8 mouse cellular contexts compared by ENCODE assay signal in the genomic region with DNA sequence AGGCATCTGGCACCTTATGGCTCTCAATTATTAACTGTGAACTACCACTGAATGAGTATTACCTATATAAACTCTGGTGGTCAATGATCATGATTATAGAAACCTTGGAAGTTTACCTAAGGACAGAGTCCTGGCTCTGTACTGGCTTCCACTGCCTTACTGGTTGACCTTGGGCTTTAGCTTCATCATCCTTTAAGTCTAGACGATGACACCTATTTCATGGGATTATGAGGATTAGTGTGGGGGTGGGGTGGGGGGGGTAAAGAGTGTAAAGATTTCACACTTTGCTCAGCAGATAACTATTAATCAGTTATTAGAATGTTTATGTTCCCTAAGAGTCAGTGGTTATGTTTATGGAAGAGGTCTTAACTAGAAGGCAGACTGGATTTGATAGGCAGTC. TPM values are rescaled to one million over a fixed set of nuclear protein-coding genes. Genes with fewer than 3 reads are reported as not detected.
DNase-seq lines count a peak whose midpoint lies in the region; ATAC-seq and TF ChIP-seq lines count a peak whose summit lies in the region.

No protein-coding gene starts in this region.

- H3K4me3 ChIP-seq in heart, embryonic 13.5 days = peak overlapping the region; percentile 77
- H3K4me3 ChIP-seq in G1E (ENCODE audit: low read depth, low read length) = peak overlapping the region; percentile 93
- H3K4me3 ChIP-seq in heart, postnatal 0 days (ENCODE audit: low read depth, low read length) = peak overlapping the region; percentile 83
- peak overlapping the region; percentile 66 for H3K4me3 ChIP-seq in liver, postnatal 0 days (ENCODE audit: low read depth, low read length)

- WGBS in heart, embryonic 13.5 days = 52% methylated on average over 1 of the region's 1 CpGs
- WGBS in heart, postnatal 0 days = 27% methylated on average over 1 of the region's 1 CpGs
- 58% methylated on average over 1 of the region's 1 CpGs for WGBS in liver, postnatal 0 days (ENCODE audit: insufficient replicate concordance)

- peaks cover 16% of the 10 kb centered on the region for H3K36me3 ChIP-seq in heart, embryonic 13.5 days
- peaks cover 24% of the 10 kb centered on the region for H3K36me3 ChIP-seq in G1E (replicated peaks)
- peaks cover 15% of the 10 kb centered on the region for H3K36me3 ChIP-seq in heart, postnatal 0 days (replicated peaks; ENCODE audit: control insufficient read depth, insufficient read depth, low read length)
- peaks cover 11% of the 10 kb centered on the region for H3K36me3 ChIP-seq in liver, postnatal 0 days (replicated peaks; ENCODE audit: insufficient read depth, low read length)

- peak overlapping the region; percentile 96 for H3K4me2 ChIP-seq in heart, embryonic 13.5 days
- peak overlapping the region; percentile 81 for H3K4me2 ChIP-seq in heart, postnatal 0 days (ENCODE audit: low read depth, low read length)
- H3K4me2 ChIP-seq in liver, postnatal 0 days (ENCODE audit: low read depth, low read length) = peak overlapping the region; percentile 85

- no peak for TF ChIP-seq EP300 in heart, postnatal 0 days (IDR thresholded peaks at IDR 0.05; ENCODE audit: low read depth)
- TF ChIP-seq EP300 in liver, postnatal 0 days (IDR thresholded peaks at IDR 0.05; ENCODE audit: low read depth) = no peak

- H3K9ac ChIP-seq in heart, embryonic 13.5 days = peak overlapping the region; percentile 96
- peak overlapping the region; percentile 93 for H3K9ac ChIP-seq in heart, postnatal 0 days (replicated peaks; ENCODE audit: low read depth, low read length)
- H3K9ac ChIP-seq in liver, postnatal 0 days (replicated peaks) = peak overlapping the region; percentile 72

- H3K27me3 ChIP-seq in heart, embryonic 13.5 days (replicated peaks) = no peaks in the 10 kb centered on the region
- no peaks in the 10 kb centered on the region for H3K27me3 ChIP-seq in G1E (ENCODE audit: insufficient read depth, low read length)
- no peaks in the 10 kb centered on the region for H3K27me3 ChIP-seq in heart, postnatal 0 days (ENCODE audit: control insufficient read depth, insufficient read depth, low read length)
- H3K27me3 ChIP-seq in liver, postnatal 0 days (ENCODE audit: insufficient read depth, low read length) = no peaks in the 10 kb centered on the region

- no peak for ATAC-seq in heart, embryonic 13.5 days (ENCODE audit: extremely low read depth, insufficient number of reproducible peaks, low FRiP score, low TSS enrichment)
- ATAC-seq in G1E (ENCODE audit: extremely low read depth, insufficient number of reproducible peaks, low FRiP score, poor library complexity, severe bottlenecking) = no peak
- no peak for ATAC-seq in heart, postnatal 0 days (ENCODE audit: insufficient read depth, low read depth)
- no peak for ATAC-seq in liver, postnatal 0 days

- DNase-seq in heart, adult 8-10 months (ENCODE audit: low spot score) = no peak
- no peak for DNase-seq in G1E (ENCODE audit: low spot score)
- no peak for DNase-seq in heart, postnatal 0 days (ENCODE audit: low spot score)
- DNase-seq in liver, postnatal 0 days = no peak
- no peak for DNase-seq in urinary bladder, adult 2 months (ENCODE audit: low spot score)
- DNase-seq in ovary, adult 18-20 months (ENCODE audit: low spot score) = no peak
- DNase-seq in cerebellum, postnatal 25 days = no peak

- no peaks in the 10 kb centered on the region for H3K9me3 ChIP-seq in heart, embryonic 13.5 days
- no peaks in the 10 kb centered on the region for H3K9me3 ChIP-seq in G1E (replicated peaks)
- no peaks in the 10 kb centered on the region for H3K9me3 ChIP-seq in heart, postnatal 0 days (replicated peaks; ENCODE audit: control insufficient read depth, low read length)
- no peaks in the 10 kb centered on the region for H3K9me3 ChIP-seq in liver, postnatal 0 days (ENCODE audit: low read length)

- peaks cover 13% of the 10 kb centered on the region for H3K4me1 ChIP-seq in heart, embryonic 13.5 days
- peaks cover 24% of the 10 kb centered on the region for H3K4me1 ChIP-seq in G1E (ENCODE audit: insufficient read depth, low read depth, low read length)
- H3K4me1 ChIP-seq in heart, postnatal 0 days (ENCODE audit: control insufficient read depth, insufficient read depth) = peaks cover 13% of the 10 kb centered on the region
- H3K4me1 ChIP-seq in liver, postnatal 0 days (ENCODE audit: insufficient read depth) = peaks cover 13% of the 10 kb centered on the region

- TF ChIP-seq CTCF in G1E (IDR thresholded peaks at IDR 0.05; ENCODE audit: low read depth, low read length) = no peak
- TF ChIP-seq CTCF in heart, postnatal 0 days (IDR thresholded peaks at IDR 0.05; ENCODE audit: low read depth) = no peak
- TF ChIP-seq CTCF in liver, postnatal 0 days (IDR thresholded peaks at IDR 0.05; ENCODE audit: low read depth) = no peak

- H3K27ac ChIP-seq in heart, embryonic 13.5 days (replicated peaks) = peak overlapping the region; percentile 92
- peak overlapping the region; percentile 92 for H3K27ac ChIP-seq in heart, postnatal 0 days (ENCODE audit: low read depth)
- H3K27ac ChIP-seq in liver, postnatal 0 days (ENCODE audit: low read depth) = peak overlapping the region; percentile 85

RNA-seq across cellular contexts. Expression of a gene that starts 0.5 kb away (rescaled TPM):
- 204 and 221 TPM in 2 replicates for polyA plus RNA-seq in heart, embryonic 13.5 days (2015; fragmentation: Nextera tagmentation; extraction: Ambion mirVana)
- total RNA-seq in heart, adult 8-10 months (2022) = 100 to 1,000 TPM in 3 of 4 experiments, 10 to 100 TPM in 1; 91.9 to 116 (median 105) TPM
- total RNA-seq in G1E (2014; fragmentation: Nextera tagmentation) = 316 and 338 TPM in 2 replicates
- total RNA-seq in G1E (2017) = 354 and 358 TPM in 2 replicates
- 847 and 1,153 TPM in 2 replicates for polyA plus RNA-seq in G1E (2012)
- 135 and 153 TPM in 2 replicates for total RNA-seq in heart, postnatal 0 days (2014; rRNA removed; ENCODE audit: low replicate concordance)
- 154 and 160 TPM in 2 replicates for polyA plus RNA-seq in heart, postnatal 0 days (2015; fragmentation: Nextera tagmentation; extraction: Ambion mirVana)
- polyA plus RNA-seq in liver, postnatal 0 days (2015; fragmentation: Nextera tagmentation; extraction: Ambion mirVana) = 84.3 and 86.6 TPM in 2 replicates
- polyA plus RNA-seq in urinary bladder, adult 2 months (2012; rRNA removed) = 96.2 and 112 TPM in 2 replicates

RNA-seq across cellular contexts. Expression of a gene that starts 7.6 kb away (rescaled TPM):
- 309 and 354 TPM in 2 replicates for polyA plus RNA-seq in heart, embryonic 13.5 days (2015; fragmentation: Nextera tagmentation; extraction: Ambion mirVana)
- 100 to 1,000 TPM; 133 to 141 (median 141) TPM for total RNA-seq in heart, adult 8-10 months (2022)
- total RNA-seq in G1E (2014; fragmentation: Nextera tagmentation) (74.4 and 77.4 TPM in 2 replicates), G1E (2017) (93.9 and 111 TPM in 2 replicates)
- polyA plus RNA-seq in G1E (2012) = 27.7 and 34.1 TPM in 2 replicates
- 28.8 and 43.5 TPM in 2 replicates for total RNA-seq in heart, postnatal 0 days (2014; rRNA removed; ENCODE audit: low replicate concordance)
- polyA plus RNA-seq in heart, postnatal 0 days (2015; fragmentation: Nextera tagmentation; extraction: Ambion mirVana) = 376 TPM in 2 replicates
- polyA plus RNA-seq in liver, postnatal 0 days (2015; fragmentation: Nextera tagmentation; extraction: Ambion mirVana) = 157 and 160 TPM in 2 replicates
- polyA plus RNA-seq in urinary bladder, adult 2 months (2012; rRNA removed) = 68.5 and 79.7 TPM in 2 replicates

RNA-seq across cellular contexts. Expression of a gene that starts 7.9 kb away (rescaled TPM):
- polyA plus RNA-seq in heart, embryonic 13.5 days (2015; fragmentation: Nextera tagmentation; extraction: Ambion mirVana) = 7.1 and 7.8 TPM in 2 replicates
- 1 to 10 TPM; 2.4 to 7.1 (median 4.1) TPM for total RNA-seq in heart, adult 8-10 months (2022)
- 21.1 and 30.9 TPM in 2 replicates for total RNA-seq in G1E (2014; fragmentation: Nextera tagmentation)
- 16.2 and 37.9 TPM in 2 replicates for total RNA-seq in G1E (2017)
- polyA plus RNA-seq in G1E (2012) = not detected in 2 replicates
- not detected in 2 replicates for total RNA-seq in heart, postnatal 0 days (2014; rRNA removed; ENCODE audit: low replicate concordance)
- 6.8 and 8.0 TPM in 2 replicates for polyA plus RNA-seq in heart, postnatal 0 days (2015; fragmentation: Nextera tagmentation; extraction: Ambion mirVana)
- polyA plus RNA-seq in liver, postnatal 0 days (2015; fragmentation: Nextera tagmentation; extraction: Ambion mirVana) = 11.7 and 13.0 TPM in 2 replicates
- 7.6 and 7.9 TPM in 2 replicates for polyA plus RNA-seq in urinary bladder, adult 2 months (2012; rRNA removed)

RNA-seq across cellular contexts. Expression of a gene that starts 17.5 kb away (rescaled TPM):
- 0.99 and 1.2 TPM in 2 replicates for polyA plus RNA-seq in heart, embryonic 13.5 days (2015; fragmentation: Nextera tagmentation; extraction: Ambion mirVana)
- total RNA-seq in heart, adult 8-10 months (2022) = 1 to 10 TPM in 3 of 4 experiments, under 1 TPM in 1; 0.79 to 2.2 (median 1.6) TPM
- 2.5 and 9.3 TPM in 2 replicates for total RNA-seq in G1E (2014; fragmentation: Nextera tagmentation)
- total RNA-seq in G1E (2017) = 3.1 and 3.5 TPM in 2 replicates
- 0.35 and 0.67 TPM in 2 replicates for polyA plus RNA-seq in G1E (2012)
- total RNA-seq in heart, postnatal 0 days (2014; rRNA removed; ENCODE audit: low replicate concordance) = 0.34 and 11.4 TPM in 2 replicates
- polyA plus RNA-seq in heart, postnatal 0 days (2015; fragmentation: Nextera tagmentation; extraction: Ambion mirVana) = 1.3 and 1.9 TPM in 2 replicates
- 1.5 and 1.6 TPM in 2 replicates for polyA plus RNA-seq in liver, postnatal 0 days (2015; fragmentation: Nextera tagmentation; extraction: Ambion mirVana)
- polyA plus RNA-seq in urinary bladder, adult 2 months (2012; rRNA removed) = 14.9 and 17.4 TPM in 2 replicates

RNA-seq across cellular contexts. Expression of a gene that starts 18.0 kb away (rescaled TPM):
- polyA plus RNA-seq in heart, embryonic 13.5 days (2015; fragmentation: Nextera tagmentation; extraction: Ambion mirVana) = 1.8 and 2.4 TPM in 2 replicates
- 10 to 100 TPM; 19.1 to 29.4 (median 20.6) TPM for total RNA-seq in heart, adult 8-10 months (2022)
- total RNA-seq in G1E (2014; fragmentation: Nextera tagmentation) = 14.9 and 33.6 TPM in 2 replicates
- 9.0 and 10.4 TPM in 2 replicates for total RNA-seq in G1E (2017)
- polyA plus RNA-seq in G1E (2012) = 1.3 and 1.5 TPM in 2 replicates
- 1.4 and 2.0 TPM in 2 replicates for total RNA-seq in heart, postnatal 0 days (2014; rRNA removed; ENCODE audit: low replicate concordance)
- 2.0 and 2.2 TPM in 2 replicates for polyA plus RNA-seq in heart, postnatal 0 days (2015; fragmentation: Nextera tagmentation; extraction: Ambion mirVana)
- polyA plus RNA-seq in liver, postnatal 0 days (2015; fragmentation: Nextera tagmentation; extraction: Ambion mirVana) = 1.5 and 2.2 TPM in 2 replicates
- polyA plus RNA-seq in urinary bladder, adult 2 months (2012; rRNA removed) = 20.5 and 27.6 TPM in 2 replicates
